Mouse (Mus musculus) right cerebral cortex, postnatal 10 days (tissue): Measurements from ENCODE around the gene Zfp235.

Source experiments
- DNase-seq, 2 experiments: peaks; one replicate each; pipeline ENCODE4 v3.0.0; 2021; ENCODE audit warnings: low spot score in 2 of 2

Zfp235 gene

GRCm38 (mm10) chr7:24133996-24134828 lies at the start of gene Zfp235:
Zfp235 (plus strand) TSS chr7:24134169.
- DNase-seq, result peak; percentile 93 to 95

DNA sequence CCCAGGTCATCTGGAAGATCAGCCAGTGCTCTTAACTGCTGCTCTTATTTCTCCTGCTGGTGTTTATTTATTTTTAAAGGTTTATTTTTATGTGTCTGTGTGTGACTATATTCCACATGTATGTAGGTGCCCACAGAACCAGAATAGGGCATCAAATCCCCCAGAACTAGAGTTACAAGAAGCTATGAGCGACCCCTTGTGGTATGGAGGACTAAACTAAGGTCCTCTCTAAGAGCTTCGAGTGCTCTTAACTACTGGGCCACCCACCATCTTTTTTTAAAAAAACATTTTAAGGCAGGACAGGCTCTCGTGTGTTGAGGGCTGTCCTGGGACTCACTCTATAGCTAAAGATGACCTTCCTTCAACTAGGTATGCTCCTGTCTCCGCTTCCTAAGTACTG lies 47.1 kb upstream of the Zfp235 start:
- DNase-seq, result no peak

DNA sequence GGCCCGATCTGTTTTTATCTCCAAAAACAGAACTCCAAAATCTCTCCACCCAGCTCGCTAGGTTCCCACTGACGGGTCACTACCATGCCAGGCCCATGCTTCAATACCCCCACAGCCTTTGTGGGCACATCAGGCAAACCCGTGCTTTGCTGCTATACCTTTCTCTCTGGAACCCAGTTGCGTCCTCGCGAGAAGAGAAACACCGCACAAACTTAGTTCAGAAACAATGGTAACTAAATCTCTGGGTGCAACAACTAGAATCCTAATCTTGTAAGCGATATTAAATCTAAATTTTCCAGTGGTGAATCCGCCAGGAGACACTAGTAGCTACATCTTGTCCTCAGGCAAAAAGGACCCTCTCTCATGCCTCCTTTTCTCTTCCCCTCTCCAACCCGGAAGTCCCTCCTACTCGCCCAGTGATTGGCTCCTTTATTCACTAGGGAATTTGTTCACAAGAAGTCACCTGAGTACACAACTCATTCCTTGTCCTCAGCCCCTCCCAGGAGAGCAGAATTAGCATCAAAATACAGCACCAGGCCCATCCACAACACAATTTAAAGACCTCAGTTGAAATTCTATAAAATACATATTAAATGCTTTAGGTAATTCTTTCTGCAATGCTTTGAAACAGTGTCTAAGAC lies 46.4 kb upstream of the Zfp235 start:
- DNase-seq, result no peak

GRCm38 (mm10) chr7:24104403-24104802 lies 29.6 kb upstream of the Zfp235 start:
- peak in 1 of 2 experiments; percentile 21 for DNase-seq

DNA sequence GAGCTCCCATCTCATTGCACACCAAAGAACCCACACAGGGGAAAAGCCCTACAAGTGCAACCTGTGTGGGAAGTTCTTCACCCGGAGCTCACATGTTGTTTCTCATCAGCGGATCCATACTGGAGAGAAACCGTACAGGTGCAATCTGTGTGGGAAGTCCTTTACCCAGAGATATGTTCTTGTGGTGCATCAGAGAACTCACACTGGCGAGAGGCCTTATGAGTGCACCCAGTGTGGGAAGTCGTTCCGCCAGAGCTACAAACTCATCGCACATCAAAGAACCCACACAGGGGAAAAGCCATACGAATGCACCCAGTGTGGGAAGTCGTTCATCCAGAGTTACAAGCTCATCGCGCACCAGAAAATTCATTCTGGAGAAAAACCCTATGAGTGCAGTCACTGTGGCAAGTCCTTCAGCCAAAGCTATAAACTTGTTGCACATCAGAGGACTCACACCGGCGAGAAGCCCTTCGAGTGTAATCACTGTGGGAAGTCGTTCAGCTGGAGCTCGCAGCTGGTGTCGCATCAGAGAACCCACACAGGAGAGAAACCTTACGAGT lies 28.7 kb upstream of the Zfp235 start:
- DNase-seq, result peak in 1 of 2 experiments; percentile 21

DNA sequence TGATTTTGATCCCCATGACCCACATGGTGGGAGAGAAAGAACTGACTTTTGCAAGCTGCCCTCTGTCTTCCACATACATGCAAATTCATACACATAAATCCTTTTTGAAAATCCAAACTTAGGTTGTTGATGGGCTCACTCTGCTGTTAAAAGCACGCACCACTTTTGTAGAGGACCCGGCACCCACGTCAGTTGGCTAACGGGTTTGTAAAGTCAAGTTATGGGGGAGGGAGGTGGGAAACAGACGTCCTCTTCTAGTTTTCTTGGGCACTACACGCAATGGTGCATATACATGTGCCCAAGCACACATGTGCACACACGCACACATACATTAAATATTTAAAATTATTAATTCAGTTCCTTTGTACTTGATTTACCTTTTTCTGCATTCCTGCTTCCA lies 23.1 kb upstream of the Zfp235 start:
- DNase-seq, result peak in 1 of 2 experiments; percentile 13

DNA sequence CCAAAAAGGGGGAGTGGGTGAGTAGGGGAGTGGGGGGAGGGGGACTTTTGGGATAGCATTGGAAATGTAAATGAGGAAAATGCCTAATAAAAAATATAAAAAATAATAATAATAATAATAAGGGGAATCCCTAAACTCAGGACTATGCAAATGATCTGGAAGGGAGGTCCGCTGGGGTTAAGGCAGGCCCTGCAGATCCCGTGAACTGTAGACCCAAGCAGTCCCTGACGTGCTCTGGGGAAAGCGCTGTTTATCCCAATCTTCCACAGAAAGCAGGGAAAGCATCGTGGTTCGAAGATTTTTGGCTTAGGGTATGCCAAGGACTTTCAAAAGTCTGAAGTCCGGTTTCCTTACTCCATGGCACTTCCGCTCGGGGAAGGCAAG lies 22.2 kb upstream of the Zfp235 start:
- no peak for DNase-seq

- peak; percentile 88 to 93 for DNase-seq
These were observed 21.7 kb upstream of the Zfp235 start, which contains the start of gene Zfp112 for GRCm38 (mm10) chr7:24112156-24112856. Zfp112 (plus strand) TSS chr7:24112314.

- peak; percentile 53 to 70 for DNase-seq
These were observed 21.0 kb upstream of the Zfp235 start for GRCm38 (mm10) chr7:24113001-24113400.

DNA sequence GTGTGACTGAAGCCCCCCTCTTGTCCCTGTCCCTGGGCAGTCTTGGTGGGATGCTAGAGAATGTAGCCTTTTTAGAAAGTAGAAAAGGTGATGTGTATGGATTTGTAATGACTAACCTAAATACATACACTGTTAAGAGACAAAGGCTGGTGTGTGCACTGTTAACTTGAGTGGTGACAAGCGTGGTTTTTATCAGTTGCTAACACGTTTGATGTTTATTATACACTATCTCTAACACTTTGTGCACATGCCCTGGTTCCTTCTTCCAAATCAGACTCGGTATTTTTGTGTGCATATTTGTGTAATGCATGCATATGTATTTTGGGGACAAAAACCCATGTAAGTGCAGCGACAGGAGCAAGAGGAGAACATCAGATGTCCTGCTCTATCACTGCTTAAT lies 17.3 kb upstream of the Zfp235 start:
- DNase-seq, result no peak

DNA sequence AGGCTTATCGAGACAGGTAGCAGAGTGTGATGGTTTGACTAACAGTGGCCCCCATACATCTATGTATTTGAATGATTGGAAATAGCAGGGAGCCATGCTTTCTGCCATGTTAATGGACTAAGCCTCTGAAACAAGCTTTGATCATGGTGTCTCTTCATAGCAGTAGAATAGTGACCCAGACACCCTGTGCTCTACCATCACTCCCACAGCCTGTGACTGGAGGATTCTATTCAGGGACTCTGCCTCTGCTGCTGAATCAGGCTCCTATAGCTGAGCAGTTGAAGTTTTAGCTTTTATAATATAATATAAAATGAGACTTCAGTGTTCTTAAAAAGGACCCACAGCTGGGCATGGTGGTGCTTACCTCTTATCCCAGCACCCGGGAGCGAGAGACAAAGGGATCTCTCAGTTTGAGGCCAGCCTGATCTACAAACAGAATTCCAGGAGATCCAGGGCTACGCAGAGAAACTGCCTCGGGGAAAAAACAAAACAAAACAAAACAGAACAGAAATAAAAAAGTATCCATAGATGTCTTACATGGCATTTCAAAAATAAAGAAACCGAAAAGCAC lies 459 bp upstream of the Zfp235 start:
- DNase-seq, result no peak

- DNase-seq, result no peak
These were observed 8.6 kb downstream of the Zfp235 start for GRCm38 (mm10) chr7:24142566-24142965.

DNA sequence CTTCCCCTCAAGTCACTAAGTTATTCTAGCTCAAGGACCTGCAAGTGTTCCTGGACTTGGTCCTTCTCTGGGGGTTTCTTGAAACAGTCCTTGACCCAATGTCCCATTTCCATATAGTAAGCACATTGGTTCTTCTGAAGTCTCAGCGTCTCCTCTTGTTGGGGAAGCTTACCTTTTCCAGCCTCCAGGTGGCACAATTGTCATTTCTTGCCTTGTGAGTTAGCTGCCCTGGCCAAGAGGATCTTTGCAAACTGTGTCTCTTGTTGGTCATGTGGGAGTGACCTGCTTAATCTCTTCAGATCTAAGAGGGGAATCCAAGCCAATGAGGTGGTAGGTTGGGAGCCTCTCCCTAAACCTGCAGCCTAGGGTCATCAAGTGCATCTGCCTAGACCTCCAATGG lies 19.3 kb downstream of the Zfp235 start:
- DNase-seq, result no peak

GRCm38 (mm10) chr7:24172191-24172590 lies 38.2 kb downstream of the Zfp235 start:
- DNase-seq, result no peak

GRCm38 (mm10) chr7:24174618-24175336 lies 40.8 kb downstream of the Zfp235 start, which contains the start of gene Zfp114:
Zfp114 (plus strand) TSS chr7:24175060.
- DNase-seq, result peak; percentile 86 to 88

DNA sequence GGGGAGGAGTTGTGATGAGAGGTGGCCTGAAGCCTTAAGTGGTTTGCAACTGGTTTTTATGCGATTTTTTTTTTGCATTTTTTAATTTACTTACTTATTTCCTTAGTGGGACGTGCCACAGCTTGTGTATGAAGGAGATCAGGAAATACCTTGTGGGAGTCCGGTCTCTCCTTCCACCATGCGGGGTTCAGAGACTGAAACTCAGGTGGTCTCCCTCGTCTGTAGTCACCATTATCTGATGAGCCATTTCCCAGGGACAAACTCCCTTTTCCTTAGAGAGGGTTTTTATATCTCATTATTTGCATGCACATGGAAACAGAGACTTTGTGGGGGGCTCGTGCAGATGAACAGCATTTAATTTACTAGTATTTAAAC lies 41.4 kb downstream of the Zfp235 start:
- DNase-seq, result no peak

DNA sequence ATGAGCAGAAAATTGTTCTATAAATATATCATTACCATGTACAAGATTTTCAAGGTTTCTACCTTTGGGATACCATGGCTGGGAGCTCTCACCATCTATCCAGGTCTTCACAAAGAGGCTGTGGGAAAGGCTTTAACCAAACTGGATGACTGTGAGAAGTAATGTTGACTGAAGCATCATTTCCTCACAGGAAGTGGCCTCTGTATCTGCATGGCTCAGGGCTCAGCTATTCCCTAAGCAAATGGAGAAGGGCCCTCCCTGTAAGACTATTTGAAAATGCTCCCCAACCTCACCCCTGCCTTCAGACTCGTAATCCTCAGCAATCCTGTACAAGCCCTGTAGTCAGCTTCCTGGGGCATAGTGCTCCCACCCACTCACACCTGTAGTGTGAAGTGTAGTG lies 53.6 kb downstream of the Zfp235 start:
- DNase-seq, result no peak

DNA sequence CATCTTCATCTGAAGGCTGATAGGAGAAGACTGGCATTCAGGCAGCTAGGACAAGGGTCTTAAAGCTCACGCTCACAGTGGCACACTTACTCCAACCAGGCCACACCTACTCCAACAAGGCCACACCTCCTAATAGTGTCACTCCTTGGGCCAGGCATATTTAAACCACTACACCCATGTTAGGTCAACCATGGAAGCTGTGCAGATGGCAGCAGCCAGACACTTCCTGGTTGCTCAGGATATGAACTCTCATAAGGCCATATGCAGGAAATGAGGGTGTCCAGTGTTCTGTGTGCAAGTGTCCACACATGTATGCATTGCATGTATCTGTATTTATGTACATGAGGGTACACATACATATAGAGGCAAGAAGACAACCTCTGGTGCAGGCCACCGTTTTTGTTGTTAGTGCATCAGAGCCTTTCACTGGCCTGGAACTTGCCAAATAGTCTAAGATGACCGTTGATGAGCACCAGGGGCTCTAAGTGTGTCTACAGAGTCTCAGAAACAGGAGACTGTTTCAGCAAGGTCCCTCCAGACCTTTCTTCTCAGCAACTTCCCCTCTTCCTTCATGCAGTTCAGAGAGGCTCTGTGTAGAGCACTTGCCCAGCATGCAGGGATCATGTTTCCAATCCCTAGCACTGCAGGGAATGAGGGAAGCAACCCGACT lies 55.1 kb downstream of the Zfp235 start:
- DNase-seq, result no peak

- no peak for DNase-seq
These were observed 55.6 kb downstream of the Zfp235 start for GRCm38 (mm10) chr7:24189571-24189944.

DNA sequence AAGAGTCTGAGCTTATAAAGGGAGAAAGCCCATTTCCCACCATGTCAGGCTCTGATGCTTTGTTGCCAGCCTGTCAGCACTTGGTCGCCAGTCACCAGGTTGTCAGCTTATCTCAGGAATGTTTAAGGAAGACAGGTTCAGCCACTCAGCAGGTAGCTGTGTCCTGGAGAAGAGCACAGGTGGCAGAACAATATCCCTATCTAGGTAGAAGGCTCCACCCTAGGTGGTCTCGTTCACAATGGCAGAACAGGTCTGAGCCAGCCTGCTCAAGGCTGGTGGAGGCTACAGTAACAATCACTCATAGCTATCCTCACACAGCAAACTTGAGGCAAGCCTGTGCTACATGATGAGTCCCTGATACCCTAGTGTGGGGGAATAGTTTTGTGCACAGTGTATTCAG lies 57.4 kb downstream of the Zfp235 start:
- no peak for DNase-seq
